Mouse (Mus musculus) telencephalon, adult 2 months (tissue): ENCODE data around the gene Smr2.
"Not testable (repeated sequence)": the region's sequence is repeated elsewhere in the genome, so short reads cannot be mapped to it uniquely, and the experiment has no call there.

Experiments
- DNase-seq: peaks from one replicate; pipeline ENCODE4 v3.0.0-alpha.2; 2011; ENCODE audit warnings: low read depth, low spot score

Gene Smr2

GRCm38 (mm10) chr5:88086256-88086655, at the start of gene Smr2:
Gene Smr2 (plus strand): TSS chr5:88086556.
- DNase-seq: not testable (repeated sequence)

- DNase-seq: no peak
Measured at GRCm38 (mm10) chr5:88111430-88111829, 25.1 kb downstream of the Smr2 start, which contains the start of gene Gm11116. Gene Gm11116 (minus strand): TSS chr5:88111530.

DNA sequence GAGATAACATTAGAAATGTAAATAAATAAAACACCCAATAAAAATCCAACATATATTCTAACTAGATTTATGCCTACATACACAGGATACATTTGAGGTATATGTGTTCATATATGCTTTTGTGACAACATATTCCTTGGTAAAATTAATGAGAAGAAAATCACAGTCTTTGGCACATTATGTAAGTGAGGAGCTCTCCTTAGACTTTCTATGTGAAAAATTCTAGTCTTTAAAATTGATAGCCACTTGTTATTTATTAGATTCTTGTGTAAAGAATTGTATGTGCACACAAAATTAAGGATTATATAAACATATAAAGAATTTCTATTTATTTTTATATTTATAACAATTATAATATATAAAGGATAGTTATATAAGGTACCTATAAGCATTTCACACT, 67.6 kb downstream of the Smr2 start, which contains the start of gene Gm11115:
Gm11115 (minus strand) TSS at position 101 of the 400 bp plus-strand sequence.
- no peak for DNase-seq
